Mouse (Mus musculus) inflammation-experienced regulatory T-cells, adult 6 months (primary cell): Measurements from ENCODE around the gene Kif13a. TPM values are rescaled to one million over a fixed set of nuclear protein-coding genes. Genes with fewer than 3 reads are reported as not detected.
A peak's percentile ranks its signal among the peaks of the same experiment; 100 is the strongest.

Experiments
- ATAC-seq: one replicate; pipeline ENCODE4 v1.8.0; 2017
- polyA plus RNA-seq, 3 experiments: library from polyadenylated mRNA; unstranded; fragments of 100-300 nt; shearing (Covaris generic); gene quantifications; one replicate each; pipeline ENCODE4 v1.2.1; 2017

Kif13a gene
- 1 to 10 TPM; 4.1 to 9.6 (median 6.5) TPM for polyA plus RNA-seq

GRCm38 (mm10) chr13:46929719-46930658 is at the start of gene Kif13a:
Gene Kif13a (minus strand): TSS chr13:46929867.
- peak; percentile 83 for ATAC-seq

- ATAC-seq, result no peak
Measured at GRCm38 (mm10) chr13:46976532-46976931, 46.9 kb upstream of the Kif13a start.

- no peak for ATAC-seq
Measured at GRCm38 (mm10) chr13:46975930-46976329, 46.3 kb upstream of the Kif13a start.

GRCm38 (mm10) chr13:46975031-46975551 is 45.4 kb upstream of the Kif13a start:
- ATAC-seq, result no peak

GRCm38 (mm10) chr13:46970286-46970945 is 40.7 kb upstream of the Kif13a start:
- ATAC-seq, result no peak

GRCm38 (mm10) chr13:46968626-46969025 is 39.0 kb upstream of the Kif13a start:
- no peak for ATAC-seq

- no peak for ATAC-seq
Measured at GRCm38 (mm10) chr13:46967308-46967707, 37.6 kb upstream of the Kif13a start.

- ATAC-seq, result no peak
Measured at GRCm38 (mm10) chr13:46960878-46961474, 31.3 kb upstream of the Kif13a start.

- ATAC-seq, result no peak
Measured at GRCm38 (mm10) chr13:46959139-46959538, 29.5 kb upstream of the Kif13a start.

GRCm38 (mm10) chr13:46951212-46951611 is 21.5 kb upstream of the Kif13a start:
- ATAC-seq, result no peak

- ATAC-seq, result no peak
Measured at GRCm38 (mm10) chr13:46949741-46950140, 20.1 kb upstream of the Kif13a start.

GRCm38 (mm10) chr13:46948027-46948426 is 18.4 kb upstream of the Kif13a start:
- peak; percentile 99 for ATAC-seq

- no peak for ATAC-seq
Measured at GRCm38 (mm10) chr13:46946041-46946440, 16.4 kb upstream of the Kif13a start.

- no peak for ATAC-seq
Measured at GRCm38 (mm10) chr13:46945256-46945655, 15.6 kb upstream of the Kif13a start.

- ATAC-seq, result no peak
Measured at GRCm38 (mm10) chr13:46943294-46943693, 13.6 kb upstream of the Kif13a start.

GRCm38 (mm10) chr13:46934116-46934515 is 4.4 kb upstream of the Kif13a start:
- ATAC-seq, result no peak

GRCm38 (mm10) chr13:46932846-46933245 is 3.2 kb upstream of the Kif13a start:
- ATAC-seq, result no peak

GRCm38 (mm10) chr13:46932049-46932448 is 2.4 kb upstream of the Kif13a start:
- no peak for ATAC-seq

- ATAC-seq, result peak; percentile 69
Measured at GRCm38 (mm10) chr13:46930659-46931046, 986 bp upstream of the Kif13a start.

GRCm38 (mm10) chr13:46928961-46929691 is 541 bp downstream of the Kif13a start:
- ATAC-seq, result no peak

- ATAC-seq, result no peak
Measured at GRCm38 (mm10) chr13:46928404-46928803, 1.3 kb downstream of the Kif13a start.

- ATAC-seq, result no peak
Measured at GRCm38 (mm10) chr13:46925671-46926070, 4.0 kb downstream of the Kif13a start.
